Comparison of ENCODE assay signal across 16 mouse cellular contexts in the genomic region with DNA sequence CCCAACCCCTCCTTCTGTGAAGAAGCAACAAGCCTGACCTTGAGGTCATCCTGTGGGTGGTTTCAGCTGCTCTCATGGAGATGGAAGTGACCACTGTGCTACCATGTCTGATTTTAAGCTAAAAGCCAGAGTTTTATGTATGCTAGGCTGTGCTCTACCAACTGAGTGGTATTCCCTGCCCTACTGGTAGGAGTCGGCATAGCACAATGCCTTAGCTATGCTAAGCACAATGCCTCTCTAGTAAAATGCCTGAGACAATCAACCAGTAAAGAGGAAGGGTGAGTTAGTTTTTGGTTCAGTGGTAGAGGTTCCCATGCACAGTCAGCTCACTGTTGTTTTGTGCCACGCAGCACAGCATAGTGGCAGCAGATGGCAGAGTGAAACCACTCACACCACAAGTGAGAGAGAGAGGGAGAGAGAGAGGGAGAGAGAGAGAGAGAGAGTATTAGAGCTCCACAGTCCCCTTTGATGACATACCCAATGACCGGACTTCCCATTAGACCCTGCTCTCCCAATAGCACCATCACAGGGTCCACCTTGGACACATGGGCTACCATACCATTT. TPM values are rescaled to one million over a fixed set of nuclear protein-coding genes. Genes with fewer than 3 reads are reported as not detected.
DNase-seq lines count a peak whose midpoint lies in the region; ATAC-seq lines count a peak whose summit lies in the region.
"Had no signal": no experiment of that assay in that cellular context is flagged by ENCODE, and none has a peak within 500 bp of the region (broad histone marks: within the 10 kb centered on the region; RNA-seq: fewer than 3 reads in every experiment).

No protein-coding gene starts in this region.

- peak; percentile 50; the same call in 1 of the 2 replicates for ATAC-seq in hindbrain, embryonic 16.5 days
- ATAC-seq in midbrain, embryonic 11.5 days (ENCODE audit: low FRiP score), result 0 out of 2 replicates have a peak, but pooled peaks have one; percentile 9
- ATAC-seq in midbrain, embryonic 14.5 days (ENCODE audit: low FRiP score, low TSS enrichment), result no peak
- ATAC-seq in stomach, embryonic 15.5 days (ENCODE audit: insufficient read depth, low FRiP score, low read depth), result 0 out of 2 replicates have a peak, but pooled peaks have one; percentile 38

- H3K4me3 ChIP-seq in hindbrain, embryonic 16.5 days (ENCODE audit: low read length), result no peak overlapping the region
- no peak overlapping the region for H3K4me3 ChIP-seq in hindbrain, embryonic 10.5 days
- H3K4me3 ChIP-seq in midbrain, embryonic 11.5 days (ENCODE audit: low read depth, low read length), result no peak overlapping the region
- no peak overlapping the region for H3K4me3 ChIP-seq in midbrain, embryonic 14.5 days (replicated peaks; ENCODE audit: low read depth, low read length)
- H3K4me3 ChIP-seq in stomach, embryonic 15.5 days (replicated peaks), result no peak overlapping the region
- H3K4me3 ChIP-seq: limb, embryonic 12.5 days; neural tube, embryonic 13.5 days had no signal

- no peak for DNase-seq in hindbrain, embryonic 10.5 days (ENCODE audit: low spot score)
- DNase-seq in midbrain, embryonic 11.5 days (ENCODE audit: low spot score, missing footprints), result no peak
- no peak for DNase-seq in midbrain, embryonic 14.5 days
- DNase-seq in ZHBTc4 (ENCODE audit: low read depth, low spot score), result peak; percentile 37
- DNase-seq in frontal cortex, postnatal 14 days (ENCODE audit: low spot score in 2 of 2), result no peak
- DNase-seq: adrenal gland, adult 8-10 months; cerebellum, adult 8-10 months; kidney, adult 8-10 months; kidney, postnatal 4 days; layer of hippocampus, postnatal 36 days; lung, adult 2 months; right cerebral cortex, postnatal 4 days had no signal

- no peak overlapping the region for H3K9ac ChIP-seq in hindbrain, embryonic 16.5 days (ENCODE audit: low read depth, low read length)
- H3K9ac ChIP-seq in midbrain, embryonic 11.5 days (ENCODE audit: low read length), result no peak overlapping the region
- no peak overlapping the region for H3K9ac ChIP-seq in midbrain, embryonic 14.5 days (replicated peaks; ENCODE audit: low read length)
- no peak overlapping the region for H3K9ac ChIP-seq in stomach, embryonic 15.5 days
- H3K9ac ChIP-seq: limb, embryonic 12.5 days; neural tube, embryonic 13.5 days had no signal

- no peaks in the 10 kb centered on the region for H3K36me3 ChIP-seq in hindbrain, embryonic 16.5 days (ENCODE audit: control insufficient read depth, insufficient read depth, low read length)
- no peaks in the 10 kb centered on the region for H3K36me3 ChIP-seq in hindbrain, embryonic 10.5 days
- no peaks in the 10 kb centered on the region for H3K36me3 ChIP-seq in midbrain, embryonic 11.5 days (ENCODE audit: control insufficient read depth, insufficient read depth, low read length)
- H3K36me3 ChIP-seq in midbrain, embryonic 14.5 days (ENCODE audit: control insufficient read depth, insufficient read depth, low read length), result no peaks in the 10 kb centered on the region
- no peaks in the 10 kb centered on the region for H3K36me3 ChIP-seq in stomach, embryonic 15.5 days
- H3K36me3 ChIP-seq: limb, embryonic 12.5 days; neural tube, embryonic 13.5 days had no signal

- H3K4me1 ChIP-seq in hindbrain, embryonic 16.5 days (ENCODE audit: control insufficient read depth, insufficient read depth, low read depth, low read length), result no peaks in the 10 kb centered on the region
- peaks cover 12% of the 10 kb centered on the region; the same call in 1 of the 2 replicates for H3K4me1 ChIP-seq in hindbrain, embryonic 10.5 days (replicated peaks)
- no peaks in the 10 kb centered on the region for H3K4me1 ChIP-seq in midbrain, embryonic 11.5 days (ENCODE audit: control insufficient read depth, insufficient read depth, low read length)
- no peaks in the 10 kb centered on the region for H3K4me1 ChIP-seq in midbrain, embryonic 14.5 days (ENCODE audit: control insufficient read depth, insufficient read depth, low read length)
- H3K4me1 ChIP-seq in stomach, embryonic 15.5 days, result no peaks in the 10 kb centered on the region
- H3K4me1 ChIP-seq: limb, embryonic 12.5 days; neural tube, embryonic 13.5 days had no signal

- no peaks in the 10 kb centered on the region for H3K9me3 ChIP-seq in hindbrain, embryonic 16.5 days (ENCODE audit: control insufficient read depth, low read length)
- H3K9me3 ChIP-seq in hindbrain, embryonic 10.5 days, result no peaks in the 10 kb centered on the region
- no peaks in the 10 kb centered on the region for H3K9me3 ChIP-seq in midbrain, embryonic 11.5 days (ENCODE audit: control insufficient read depth, low read length)
- no peaks in the 10 kb centered on the region for H3K9me3 ChIP-seq in midbrain, embryonic 14.5 days (ENCODE audit: control insufficient read depth, low read length)
- H3K9me3 ChIP-seq in stomach, embryonic 15.5 days, result no peaks in the 10 kb centered on the region
- H3K9me3 ChIP-seq: limb, embryonic 12.5 days; neural tube, embryonic 13.5 days had no signal

- 76% methylated on average over 3 of the region's 3 CpGs for WGBS in hindbrain, embryonic 16.5 days
- 87% methylated on average over 3 of the region's 3 CpGs for WGBS in hindbrain, embryonic 10.5 days
- 79% methylated on average over 3 of the region's 3 CpGs for WGBS in midbrain, embryonic 11.5 days
- 85% methylated on average over 3 of the region's 3 CpGs for WGBS in midbrain, embryonic 14.5 days
- WGBS in stomach, embryonic 15.5 days, result 80% methylated on average over 3 of the region's 3 CpGs

- H3K27me3 ChIP-seq in hindbrain, embryonic 16.5 days (replicated peaks; ENCODE audit: control insufficient read depth, insufficient read depth, low read length), result no peaks in the 10 kb centered on the region
- H3K27me3 ChIP-seq in hindbrain, embryonic 10.5 days (ENCODE audit: insufficient read depth, poor library complexity, severe bottlenecking), result no peaks in the 10 kb centered on the region
- H3K27me3 ChIP-seq in midbrain, embryonic 11.5 days (ENCODE audit: control insufficient read depth, insufficient read depth, low read length), result no peaks in the 10 kb centered on the region
- no peaks in the 10 kb centered on the region for H3K27me3 ChIP-seq in midbrain, embryonic 14.5 days (ENCODE audit: control insufficient read depth, insufficient read depth, low read length)
- no peaks in the 10 kb centered on the region for H3K27me3 ChIP-seq in stomach, embryonic 15.5 days (replicated peaks)
- H3K27me3 ChIP-seq: limb, embryonic 12.5 days; neural tube, embryonic 13.5 days had no signal

- H3K27ac ChIP-seq in hindbrain, embryonic 16.5 days (ENCODE audit: low read depth, low read length), result no peak overlapping the region
- H3K27ac ChIP-seq in hindbrain, embryonic 10.5 days, result no peak overlapping the region
- H3K27ac ChIP-seq in midbrain, embryonic 11.5 days (ENCODE audit: low read depth, low read length), result no peak overlapping the region
- no peak overlapping the region for H3K27ac ChIP-seq in midbrain, embryonic 14.5 days (replicated peaks; ENCODE audit: low read depth, low read length)
- no peak overlapping the region for H3K27ac ChIP-seq in stomach, embryonic 15.5 days
- H3K27ac ChIP-seq: limb, embryonic 12.5 days; neural tube, embryonic 13.5 days had no signal

- H3K4me2 ChIP-seq in hindbrain, embryonic 16.5 days (ENCODE audit: low read length), result no peak overlapping the region
- no peak overlapping the region for H3K4me2 ChIP-seq in midbrain, embryonic 11.5 days
- no peak overlapping the region for H3K4me2 ChIP-seq in midbrain, embryonic 14.5 days (ENCODE audit: low read length)
- no peak overlapping the region for H3K4me2 ChIP-seq in stomach, embryonic 15.5 days
- H3K4me2 ChIP-seq: limb, embryonic 12.5 days; neural tube, embryonic 13.5 days had no signal

RNA-seq across cellular contexts. Expression of a gene that starts 23.5 kb away (rescaled TPM):
- polyA plus RNA-seq in hindbrain, embryonic 16.5 days (2015; fragmentation: Nextera tagmentation; extraction: Ambion mirVana), result 53.2 and 59.1 TPM in 2 replicates
- 105 and 137 TPM in 2 replicates for polyA plus RNA-seq in hindbrain, embryonic 10.5 days (2016; fragmentation: Nextera tagmentation; extraction: Ambion mirVana)
- polyA plus RNA-seq in midbrain, embryonic 11.5 days (2014; fragmentation: Nextera tagmentation; extraction: Ambion mirVana), result 109 and 118 TPM in 2 replicates
- 64.9 and 69.5 TPM in 2 replicates for polyA plus RNA-seq in midbrain, embryonic 14.5 days (2014; fragmentation: Nextera tagmentation; extraction: Ambion mirVana)
- polyA plus RNA-seq in stomach, embryonic 15.5 days (2015; fragmentation: Nextera tagmentation; extraction: Ambion mirVana), result 88.7 and 91.4 TPM in 2 replicates

RNA-seq across cellular contexts. Expression of a gene that starts 24.0 kb away (rescaled TPM):
- polyA plus RNA-seq in hindbrain, embryonic 16.5 days (2015; fragmentation: Nextera tagmentation; extraction: Ambion mirVana), result 3.8 and 4.5 TPM in 2 replicates
- 6.7 and 9.6 TPM in 2 replicates for polyA plus RNA-seq in hindbrain, embryonic 10.5 days (2016; fragmentation: Nextera tagmentation; extraction: Ambion mirVana)
- polyA plus RNA-seq in midbrain, embryonic 11.5 days (2014; fragmentation: Nextera tagmentation; extraction: Ambion mirVana), result 3.1 and 3.2 TPM in 2 replicates
- polyA plus RNA-seq in midbrain, embryonic 14.5 days (2014; fragmentation: Nextera tagmentation; extraction: Ambion mirVana), result 3.8 and 3.9 TPM in 2 replicates
- polyA plus RNA-seq in stomach, embryonic 15.5 days (2015; fragmentation: Nextera tagmentation; extraction: Ambion mirVana), result 2.0 and 2.1 TPM in 2 replicates
